Mouse (Mus musculus) liver, embryonic 13.5 days (tissue): ENCODE data around the gene Clca4a. TPM values are rescaled to one million over a fixed set of nuclear protein-coding genes. Genes with fewer than 3 reads are reported as not detected.
"Not testable (repeated sequence)": the region's sequence is repeated elsewhere in the genome, so short reads cannot be mapped to it uniquely, and the experiment has no call there.

ENCODE experiments used
- ATAC-seq: fragments of 200-750 bp; cut with Nextera tagmentation; 2 replicates; pipeline ENCODE4 v1.8.0; 2017; ENCODE audit warnings: low read depth, mild to moderate bottlenecking, moderate number of reproducible peaks, moderate library complexity
- DNase-seq: peaks from one replicate; pipeline ENCODE4 v3.0.0; 2022
- H3K27ac ChIP-seq: fragments of 300-500 bp; sonication (generic); 2 replicates; pipeline ENCODE4 v1.5.1; 2015; ENCODE audit warnings: moderate library complexity, mild to moderate bottlenecking, inconsistent platforms
- H3K27me3 ChIP-seq: fragments of 300-500 bp; sonication (generic); 2 replicates; pipeline ENCODE4 v1.6.1; 2015; ENCODE audit warnings: mild to moderate bottlenecking, inconsistent platforms
- H3K36me3 ChIP-seq: fragments of 300-500 bp; sonication (generic); 2 replicates; pipeline ENCODE4 v1.6.1; 2015; ENCODE audit warnings: mild to moderate bottlenecking, inconsistent platforms
- H3K4me1 ChIP-seq: fragments of 300-500 bp; sonication (generic); replicated peaks from 2 replicates; pipeline ENCODE4 v1.6.1; 2015; ENCODE audit warnings: inconsistent platforms
- H3K4me2 ChIP-seq: fragments of 300-500 bp; sonication (generic); 2 replicates; pipeline ENCODE4 v1.6.1; 2015; ENCODE audit warnings: inconsistent platforms, mild to moderate bottlenecking, moderate library complexity
- H3K4me3 ChIP-seq: fragments of 300-500 bp; sonication (generic); replicated peaks from 2 replicates; pipeline ENCODE4 v1.5.1; 2015; ENCODE audit warnings: mild to moderate bottlenecking, inconsistent platforms
- H3K9ac ChIP-seq: fragments of 300-500 bp; sonication (generic); 2 replicates; pipeline ENCODE4 v1.6.1; 2015; ENCODE audit warnings: mild to moderate bottlenecking, inconsistent platforms
- H3K9me3 ChIP-seq: fragments of 300-500 bp; sonication (generic); replicated peaks from 2 replicates; pipeline ENCODE4 v1.6.1; 2016; ENCODE audit warnings: inconsistent platforms
- WGBS: fragments of 180-500 bp; shearing (Covaris S2); methylation state at CpG from one replicate; pipeline ENCODE4 v1.1.7; 2015; ENCODE audit not compliant: insufficient replicate concordance; 5-methylcytosine and 5-hydroxymethylcytosine counted together
- polyA plus RNA-seq: library from polyadenylated mRNA; unstranded; fragments of >200 nt; fragmentation: Nextera tagmentation; extraction: Ambion mirVana; gene quantifications from 2 replicates; pipeline ENCODE4 v1.2.1, GENCODE M21; 2015

The Clca4a gene
- polyA plus RNA-seq, 1 experiment from 2014 or later = not detected

DNA sequence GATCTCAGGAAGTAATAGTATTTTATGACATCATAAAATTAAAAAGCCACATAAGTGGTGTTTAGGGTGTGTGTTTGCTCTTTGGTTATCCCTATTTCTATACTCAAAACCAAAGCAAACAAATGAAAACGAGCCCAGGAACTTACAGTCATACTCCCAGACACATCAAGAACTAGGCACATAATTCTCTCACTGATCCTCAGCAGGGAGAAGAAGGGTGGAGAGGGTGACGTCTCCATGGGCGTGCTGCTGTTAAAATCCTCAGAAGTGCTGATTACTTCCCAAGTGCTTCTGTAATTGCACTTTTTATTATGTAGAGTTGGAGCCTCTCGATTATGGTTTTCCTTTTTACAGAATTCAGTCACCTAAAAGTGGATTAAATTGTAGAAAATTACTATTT lies 8.8 kb downstream of the Clca4a start:
- WGBS = 43% methylated on average over 4 of the region's 4 CpGs
- Histone ChIP-seq H3K9me3 (no peaks in the 10 kb centered on the region), H3K4me2 (no peak overlapping the region), H3K27ac (no peak overlapping the region), H3K27me3 (no peaks in the 10 kb centered on the region), H3K4me1 (no peaks in the 10 kb centered on the region), H3K9ac (no peak overlapping the region), H3K4me3 (no peak overlapping the region), H3K36me3 (no peaks in the 10 kb centered on the region)
- ATAC-seq (no peak), DNase-seq (no peak)

DNA sequence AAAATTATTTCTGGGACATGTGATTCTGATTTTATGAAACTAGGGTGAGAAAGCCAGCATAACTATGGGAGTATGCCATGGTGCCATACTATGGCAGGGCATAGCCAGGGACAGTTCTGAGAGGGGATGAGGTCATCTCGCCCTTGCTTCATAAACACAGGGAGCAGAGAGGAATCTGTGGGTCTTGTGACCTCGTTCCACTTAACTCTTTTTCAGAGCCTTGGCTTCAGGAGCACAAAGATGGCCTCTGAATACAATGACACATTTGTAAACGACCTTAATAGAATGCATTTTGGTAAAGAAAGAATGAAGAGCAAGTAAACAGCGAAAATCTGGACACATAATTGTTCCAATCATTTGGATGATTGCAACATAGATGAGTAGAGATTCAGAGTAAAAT lies 24.0 kb downstream of the Clca4a start:
- no peak overlapping the region for H3K9ac ChIP-seq
- H3K4me3 ChIP-seq = no peak overlapping the region
- 42% methylated on average over 4 of the region's 4 CpGs for WGBS
- no peaks in the 10 kb centered on the region for H3K27me3 ChIP-seq
- H3K4me2 ChIP-seq = no peak overlapping the region
- no peak overlapping the region for H3K27ac ChIP-seq
- DNase-seq = no peak
- ATAC-seq = no peak
- H3K9me3 ChIP-seq = no peaks in the 10 kb centered on the region
- no peaks in the 10 kb centered on the region for H3K4me1 ChIP-seq
- no peaks in the 10 kb centered on the region for H3K36me3 ChIP-seq

DNA sequence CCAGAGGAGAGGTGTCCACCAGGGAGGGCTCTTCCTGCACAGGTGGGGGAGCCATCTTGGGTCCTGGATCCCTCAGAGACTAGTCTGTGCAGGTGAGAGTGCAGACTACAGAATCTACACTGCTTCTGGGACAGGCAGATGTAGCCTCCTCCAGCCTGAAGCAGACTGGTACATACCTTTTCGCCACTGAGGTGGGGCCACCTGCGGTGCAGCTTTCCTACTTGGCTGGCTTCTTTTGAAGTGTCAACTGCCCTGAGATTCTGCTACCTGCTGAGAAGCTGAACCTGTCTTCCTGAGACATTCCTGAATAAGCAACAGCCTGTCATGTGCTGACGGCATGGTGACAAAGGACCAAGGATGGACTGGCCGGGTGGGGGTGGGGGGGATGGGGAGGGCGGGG lies 27.5 kb downstream of the Clca4a start:
- 50% methylated on average over 5 of the region's 5 CpGs for WGBS
- not testable (repeated sequence) for H3K9ac ChIP-seq, ATAC-seq, H3K27me3 ChIP-seq, H3K27ac ChIP-seq, H3K4me3 ChIP-seq, DNase-seq, H3K9me3 ChIP-seq, H3K4me1 ChIP-seq, H3K4me2 ChIP-seq, H3K36me3 ChIP-seq

DNA sequence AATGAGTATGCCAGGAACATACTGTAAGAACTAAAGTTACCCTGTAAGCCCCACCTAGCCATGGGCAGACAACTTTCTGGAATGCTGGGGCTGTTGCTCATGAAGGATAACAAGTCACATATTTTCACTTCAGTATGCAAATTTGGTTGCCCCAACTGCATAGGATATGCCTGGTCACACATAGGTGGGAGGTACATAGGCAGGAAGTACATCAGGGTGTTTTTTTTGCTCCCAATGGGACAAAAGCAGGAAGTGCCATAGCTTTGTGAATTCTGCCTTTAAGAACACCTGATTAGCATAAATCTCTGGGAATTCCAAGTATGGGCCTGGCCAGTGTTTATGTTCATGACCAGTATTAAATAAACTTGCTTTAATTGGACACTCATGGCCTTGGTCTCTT lies 41.2 kb downstream of the Clca4a start:
- H3K27ac ChIP-seq, DNase-seq, H3K9ac ChIP-seq, H3K4me2 ChIP-seq, H3K4me3 ChIP-seq, H3K9me3 ChIP-seq, H3K4me1 ChIP-seq, ATAC-seq, H3K27me3 ChIP-seq, H3K36me3 ChIP-seq: not testable (repeated sequence)

DNA sequence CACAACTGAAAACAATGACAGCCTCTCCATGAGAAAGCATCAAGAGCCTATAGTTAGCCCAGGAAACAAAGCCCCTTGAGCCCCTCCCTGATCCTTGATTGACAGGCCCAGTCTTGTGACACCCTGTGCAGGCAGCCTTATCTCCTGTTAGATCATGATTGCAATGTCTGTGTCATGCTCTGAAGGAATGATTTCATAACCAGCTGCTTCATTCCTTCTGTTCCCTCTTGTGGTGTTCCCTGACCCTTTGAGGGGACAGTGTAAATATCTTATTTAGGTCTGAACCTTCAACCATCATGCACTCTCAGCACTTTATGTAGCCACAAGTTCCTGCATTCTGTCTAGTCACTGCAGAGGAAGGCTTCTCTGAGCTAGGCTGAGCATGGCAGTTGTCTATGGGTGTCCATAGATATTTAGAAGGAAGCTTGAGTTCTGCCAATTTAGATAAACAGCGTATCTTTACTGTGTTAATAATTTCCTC lies 41.8 kb downstream of the Clca4a start:
- Histone ChIP-seq H3K36me3 (no peaks in the 10 kb centered on the region), H3K4me3 (no peak overlapping the region), H3K27ac (no peak overlapping the region), H3K4me1 (no peaks in the 10 kb centered on the region), H3K9me3 (no peaks in the 10 kb centered on the region), H3K27me3 (no peaks in the 10 kb centered on the region), H3K9ac (no peak overlapping the region), H3K4me2 (no peak overlapping the region)
- no peak for ATAC-seq
- no peak for DNase-seq
- 56% methylated on average over 1 of the region's 1 CpGs for WGBS

DNA sequence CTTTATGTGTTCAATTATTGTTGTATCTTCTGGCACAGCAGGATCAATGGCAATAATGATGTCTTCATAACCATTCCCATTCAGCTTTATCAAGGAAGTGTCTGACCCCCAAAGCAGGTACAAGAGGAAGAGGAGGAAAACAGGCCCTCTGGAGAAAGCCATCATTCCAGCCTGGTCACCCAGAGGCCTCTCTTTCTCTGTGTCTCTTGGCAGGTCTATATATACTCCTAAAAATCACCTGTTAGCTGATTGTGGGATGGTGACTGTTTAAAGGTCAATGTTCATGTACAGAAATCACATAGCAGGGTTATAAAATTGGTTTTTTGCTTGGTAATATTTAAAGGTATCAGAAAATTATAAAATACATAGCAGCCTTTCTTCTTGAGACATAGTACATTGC lies 42.5 kb downstream of the Clca4a start, which contains the start of gene Clca4b:
Clca4b (minus strand) TSS at position 195 of the 400 bp plus-strand sequence.
- no peaks in the 10 kb centered on the region for H3K9me3 ChIP-seq
- no peaks in the 10 kb centered on the region for H3K36me3 ChIP-seq
- no peaks in the 10 kb centered on the region for H3K27me3 ChIP-seq
- no peak within 1 kb of the TSS for H3K4me3 ChIP-seq
- H3K4me2 ChIP-seq = no peak within 1 kb of the TSS
- H3K27ac ChIP-seq = no peak within 1 kb of the TSS
- DNase-seq (no peak), ATAC-seq (no peak)
- H3K9ac ChIP-seq = no peak within 1 kb of the TSS
- no peaks in the 10 kb centered on the region for H3K4me1 ChIP-seq

DNA sequence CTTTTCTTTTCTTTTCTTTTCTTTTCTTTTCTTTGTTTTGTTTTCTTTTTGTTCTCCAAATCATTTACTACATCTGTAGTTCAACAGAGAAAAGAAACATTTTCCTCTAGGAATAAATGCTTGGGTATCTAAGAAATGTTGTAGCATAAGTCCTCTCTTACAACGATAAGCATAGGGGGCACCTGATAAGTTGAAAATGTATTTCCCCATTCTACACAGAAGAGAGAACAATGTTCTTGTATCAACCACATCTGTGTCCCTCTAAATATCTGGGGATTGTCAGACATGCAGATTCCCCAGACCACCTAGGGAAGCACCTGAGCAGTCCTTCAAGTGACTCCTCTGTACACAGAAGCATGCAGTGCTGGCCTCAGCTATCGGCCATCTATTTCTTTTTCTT lies 60.8 kb downstream of the Clca4a start:
- no peaks in the 10 kb centered on the region for H3K36me3 ChIP-seq
- H3K4me3 ChIP-seq = no peak overlapping the region
- H3K9ac ChIP-seq = no peak overlapping the region
- no peaks in the 10 kb centered on the region for H3K4me1 ChIP-seq
- DNase-seq (no peak), ATAC-seq (no peak)
- 71% methylated on average over 2 of the region's 2 CpGs for WGBS
- no peak overlapping the region for H3K27ac ChIP-seq
- H3K27me3 ChIP-seq = no peaks in the 10 kb centered on the region
- no peaks in the 10 kb centered on the region for H3K9me3 ChIP-seq
- no peak overlapping the region for H3K4me2 ChIP-seq

Other genes with a start within 250 kb of the Clca4a start
- gene Clca3a1, start 214.1 kb downstream of the Clca4a start, polyA plus RNA-seq = 2.6 and 3.4 TPM in 2 replicates
- 0.03 TPM in 1 of 2 replicates, not detected in the other for gene Clca3a2, start 155.6 kb downstream of the Clca4a start, polyA plus RNA-seq
- not detected in 2 replicates for gene Clca3b, start 125.7 kb downstream of the Clca4a start, polyA plus RNA-seq
- not detected in 2 replicates for gene Clca4b, start 42.5 kb downstream of the Clca4a start, polyA plus RNA-seq
- not detected in 2 replicates for gene Clca1, start 57.7 kb upstream of the Clca4a start, polyA plus RNA-seq
- not detected in 2 replicates for gene Clca2, start 124.4 kb upstream of the Clca4a start, polyA plus RNA-seq
- 7.9 and 11.1 TPM in 2 replicates for gene Odf2l, start 143.5 kb upstream of the Clca4a start, polyA plus RNA-seq